Mouse (Mus musculus) kidney, adult 2 months (tissue): ENCODE measurements around the gene Cyp1a2.

Experiments
- CTCF ChIP-seq: fragments of 200-500 bp; conservative IDR thresholded peaks from 2 replicates; pipeline ENCODE4 v1.5.1; 2011; ENCODE audit warnings: low read depth, mild to moderate bottlenecking, control low read depth, low read length, moderate library complexity, mixed read lengths; ENCODE audit not compliant: insufficient read depth, insufficient read length
- POLR2A ChIP-seq: fragments of 200-500 bp; IDR thresholded peaks from one replicate; pipeline ENCODE4 v1.6.1; 2011; ENCODE audit warnings: low read depth, low read length, control low read depth

- TF ChIP-seq CTCF (no peak), POLR2A (no peak)
Measured at GRCm38 (mm10) chr9:57643169-57643855, 40.2 kb downstream of the Cyp1a2 start.
